ENCODE assay signal across 7 mouse cellular contexts in the genomic region with DNA sequence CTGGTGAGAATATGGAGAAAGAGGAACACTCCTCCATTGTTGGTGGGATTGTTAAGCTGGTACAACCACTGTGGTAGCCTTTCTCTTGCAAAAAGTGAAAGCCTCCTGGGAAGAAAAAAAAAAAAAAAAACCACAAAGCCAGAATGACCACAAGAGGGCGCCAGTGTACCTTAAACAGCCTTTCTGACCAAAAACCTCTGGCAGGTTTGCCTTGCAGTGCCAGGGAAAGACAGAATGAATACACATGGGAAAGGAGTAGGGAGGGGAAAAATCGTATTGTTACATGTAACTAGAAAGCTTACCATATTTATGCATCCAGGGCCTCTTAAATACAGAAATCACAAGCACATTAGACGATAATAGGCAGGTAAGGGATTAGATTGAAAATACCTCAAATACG.
DNase-seq lines count a peak whose midpoint lies in the region; ATAC-seq lines count a peak whose summit lies in the region.

No protein-coding gene starts in this region.

- H3K4me3 ChIP-seq in neural tube, embryonic 15.5 days (replicated peaks) = no peak overlapping the region
- H3K4me3 ChIP-seq in liver, embryonic 11.5 days (ENCODE audit: low read depth, low read length) = no peak overlapping the region

- no peak overlapping the region for H3K9ac ChIP-seq in neural tube, embryonic 15.5 days (replicated peaks)
- H3K9ac ChIP-seq in liver, embryonic 11.5 days (ENCODE audit: low read depth, low read length) = no peak overlapping the region

- H3K9me3 ChIP-seq in neural tube, embryonic 15.5 days (replicated peaks) = no peaks in the 10 kb centered on the region
- no peaks in the 10 kb centered on the region for H3K9me3 ChIP-seq in liver, embryonic 11.5 days (ENCODE audit: control insufficient read depth, low read length)

- WGBS in neural tube, embryonic 15.5 days = 27% methylated on average over 4 of the region's 4 CpGs
- WGBS in liver, embryonic 11.5 days = 44% methylated on average over 4 of the region's 4 CpGs

- no peak overlapping the region for H3K27ac ChIP-seq in neural tube, embryonic 15.5 days (replicated peaks)
- H3K27ac ChIP-seq in liver, embryonic 11.5 days (ENCODE audit: low read depth, low read length) = no peak overlapping the region

- no peaks in the 10 kb centered on the region for H3K27me3 ChIP-seq in neural tube, embryonic 15.5 days (replicated peaks)
- H3K27me3 ChIP-seq in liver, embryonic 11.5 days (replicated peaks; ENCODE audit: control insufficient read depth, insufficient read depth, low read length) = no peaks in the 10 kb centered on the region

- H3K36me3 ChIP-seq in neural tube, embryonic 15.5 days = no peaks in the 10 kb centered on the region
- no peaks in the 10 kb centered on the region for H3K36me3 ChIP-seq in liver, embryonic 11.5 days (ENCODE audit: control insufficient read depth, insufficient read depth, low read length)

- no peak for ATAC-seq in neural tube, embryonic 15.5 days (ENCODE audit: low FRiP score)
- ATAC-seq in common myeloid progenitor, adult 5-6 weeks (replicated peaks; ENCODE audit: low read depth, poor library complexity, severe bottlenecking) = peak; percentile 52; the same call in 1 of the 2 replicates
- no peak for ATAC-seq in liver, embryonic 11.5 days (replicated peaks; ENCODE audit: low FRiP score)

- no peaks in the 10 kb centered on the region for H3K4me1 ChIP-seq in neural tube, embryonic 15.5 days
- H3K4me1 ChIP-seq in liver, embryonic 11.5 days (replicated peaks; ENCODE audit: control insufficient read depth, insufficient read depth, low read length) = no peaks in the 10 kb centered on the region

- DNase-seq in neural tube, embryonic 10.5 days (ENCODE audit: extremely low spot score, low spot score) = peak; percentile 69
- DNase-seq in adipocyte (ENCODE audit: low spot score) = peak; percentile 84
- DNase-seq in kidney, postnatal 10 days = peak; percentile 78
- DNase-seq in liver, embryonic 11.5 days (ENCODE audit: low spot score) = peak; percentile 41
- peak; percentile 67 for DNase-seq in retina, postnatal 7 days (ENCODE audit: low read depth, low spot score)

- no peak overlapping the region for H3K4me2 ChIP-seq in neural tube, embryonic 15.5 days
- H3K4me2 ChIP-seq in liver, embryonic 11.5 days = no peak overlapping the region
